Mouse (Mus musculus): ENCODE measurements at regions not wholly inside any gene's neighbourhood (a gene's known extent, or its start where the extent isn't known, plus 50 kb on each side); places are given as distances from the start of the nearest gene placed in this dataset.
"Not testable (repeated sequence)": the region's sequence is repeated elsewhere in the genome, so short reads cannot be mapped to it uniquely, and the experiment has no call there.

GRCm38 (mm10) chr9:23651300-23651699, 428.4 kb downstream of the Bmper start:
- DNase-seq (ENCODE audit: low spot score in 2 of 2): no peak
- intact Hi-C loops (cut with DNase I): no loop called here

GRCm38 (mm10) chr9:23653086-23653485, 430.2 kb downstream of the Bmper start:
- no peak for DNase-seq (ENCODE audit: low spot score in 2 of 2)
- intact Hi-C loops (cut with DNase I): no loop called here

- intact Hi-C loops (cut with DNase I): no loop called here
- DNase-seq (ENCODE audit: low spot score in 2 of 2): no peak
Measured at GRCm38 (mm10) chr9:23654777-23655176, 431.9 kb downstream of the Bmper start.

- peak in 1 of 2 experiments; percentile 15 for DNase-seq (ENCODE audit: low spot score in 2 of 2)
- intact Hi-C loops (cut with DNase I): no loop called here
Measured at GRCm38 (mm10) chr9:23665960-23666359, 431.8 kb upstream of the Npsr1 start.

DNA sequence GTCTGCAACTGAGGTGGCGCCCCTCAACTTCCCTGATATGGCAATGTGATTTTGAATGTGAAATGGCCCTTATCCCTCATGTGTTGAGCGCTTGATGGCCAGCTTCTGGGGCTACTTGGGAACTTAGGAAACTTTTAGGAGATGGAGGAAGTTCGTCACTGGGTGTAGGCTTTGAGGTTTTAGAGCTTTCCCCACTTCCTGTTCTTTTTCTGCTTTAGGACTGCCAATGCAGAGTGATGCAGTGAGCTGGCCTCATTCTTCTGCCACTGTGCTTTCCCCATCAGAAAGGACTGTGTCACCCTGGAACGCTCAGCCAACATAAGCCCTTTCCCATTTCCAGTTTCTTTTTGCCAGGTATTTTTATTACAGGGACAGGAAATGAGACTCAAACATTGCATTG, 428.6 kb upstream of the Npsr1 start:
- intact Hi-C loops (cut with DNase I): no loop called here
- DNase-seq (ENCODE audit: low spot score in 2 of 2): no peak

DNA sequence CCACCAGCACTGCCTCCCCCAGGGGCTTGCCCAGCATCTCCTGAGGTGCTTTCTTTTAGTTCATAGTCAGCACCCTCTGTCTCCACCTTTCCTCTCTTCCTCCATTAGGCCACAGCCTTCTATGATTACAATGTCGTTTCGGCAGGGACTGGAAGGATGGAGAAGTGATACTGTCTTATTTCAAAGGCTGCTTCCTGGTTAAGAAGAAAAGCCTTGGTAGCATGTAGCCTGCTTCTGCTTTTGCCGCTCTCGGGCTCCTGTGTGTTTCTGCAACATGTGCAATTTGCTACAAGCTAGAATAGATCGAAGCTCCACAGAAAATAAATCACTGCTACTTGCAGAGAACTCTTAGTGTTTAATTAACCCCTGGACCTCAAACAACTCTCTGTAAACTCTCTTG, 427.2 kb upstream of the Npsr1 start:
- intact Hi-C loops (cut with DNase I): no loop called here
- DNase-seq (ENCODE audit: low spot score in 2 of 2): peak; percentile 9 to 28

DNA sequence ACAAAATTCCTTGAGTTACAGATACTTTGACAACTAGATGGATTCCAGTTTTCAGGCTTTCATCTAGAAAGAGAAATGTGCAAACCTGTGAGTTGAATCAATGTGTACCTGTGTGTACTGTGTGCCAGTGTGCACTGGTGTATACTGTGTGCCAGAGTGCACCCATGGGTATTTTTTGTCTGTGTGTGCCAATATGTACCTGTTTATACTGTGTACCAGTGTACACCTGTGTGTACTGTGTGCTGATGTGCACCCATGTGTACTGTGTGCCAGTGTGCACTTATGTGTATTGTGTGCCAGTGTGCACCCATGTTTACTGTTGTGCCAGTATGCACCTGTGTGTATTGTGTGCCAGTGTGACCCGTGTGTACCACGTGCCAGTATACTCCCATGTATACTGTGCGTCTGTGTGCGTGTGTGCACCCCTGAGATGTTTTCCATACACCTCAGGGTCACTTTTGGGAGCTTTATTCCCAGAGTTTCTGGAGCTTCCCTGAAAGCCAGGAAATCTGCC, 424.4 kb upstream of the Npsr1 start:
- intact Hi-C loops (cut with DNase I): no loop called here
- DNase-seq (ENCODE audit: low spot score in 2 of 2): no peak

DNA sequence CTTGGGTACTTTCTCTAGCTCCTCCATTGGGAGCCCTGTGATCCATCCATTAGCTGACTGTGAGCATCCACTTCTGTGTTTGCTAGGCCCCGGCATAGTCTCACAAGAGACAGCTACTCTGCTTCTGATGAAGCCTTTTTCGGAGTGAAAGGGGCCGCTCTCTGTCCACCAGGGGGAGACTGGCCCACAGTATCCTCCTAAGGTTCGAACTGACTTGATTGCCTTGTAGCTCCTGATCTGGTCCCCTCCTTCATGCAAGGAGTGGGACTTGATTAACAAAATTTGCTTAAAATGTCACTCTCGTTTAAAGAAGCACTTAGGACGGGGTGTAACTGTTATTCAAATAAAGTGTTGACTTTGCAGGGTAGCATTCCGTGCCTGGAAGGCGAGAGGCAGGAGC, 423.0 kb upstream of the Npsr1 start:
- DNase-seq (ENCODE audit: low spot score in 2 of 2): no peak
- intact Hi-C loops (cut with DNase I): no loop called here

DNA sequence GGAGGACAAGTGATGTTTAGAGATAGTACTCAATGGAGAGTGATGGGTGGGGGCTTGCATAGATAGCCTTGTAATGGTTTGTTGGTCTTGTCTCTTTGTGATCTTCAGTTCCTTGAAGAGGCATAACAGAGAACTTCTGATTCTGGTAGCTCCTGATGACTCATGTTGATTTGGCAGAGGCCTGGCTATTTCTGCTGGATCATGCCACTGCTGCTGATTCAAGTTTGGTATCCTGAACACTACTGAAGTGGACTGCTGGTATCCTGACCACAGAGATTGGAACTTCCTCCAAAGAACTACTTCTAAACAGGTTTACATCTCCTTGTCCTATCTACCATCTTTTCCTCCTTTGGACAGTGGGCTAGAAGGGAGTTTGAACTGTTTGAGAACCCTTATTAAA, 408.3 kb upstream of the Npsr1 start:
- no peak for DNase-seq (ENCODE audit: low spot score in 2 of 2)
- intact Hi-C loops (cut with DNase I): no loop called here

GRCm38 (mm10) chr9:23692768-23693441, 404.9 kb upstream of the Npsr1 start:
- intact Hi-C loops (cut with DNase I): no loop called here
- no peak for DNase-seq (ENCODE audit: low spot score in 2 of 2)

GRCm38 (mm10) chr9:23693442-23693829, 404.4 kb upstream of the Npsr1 start:
- intact Hi-C loops (cut with DNase I): no loop called here
- DNase-seq (ENCODE audit: low spot score in 2 of 2): no peak

- intact Hi-C loops (cut with DNase I): no loop called here
- DNase-seq (ENCODE audit: low spot score in 2 of 2): no peak
Measured at GRCm38 (mm10) chr9:23694481-23694880, 403.3 kb upstream of the Npsr1 start.

GRCm38 (mm10) chr9:23700567-23700966, 397.2 kb upstream of the Npsr1 start:
- intact Hi-C loops (cut with DNase I): no loop called here
- DNase-seq (ENCODE audit: low spot score in 2 of 2): no peak

DNA sequence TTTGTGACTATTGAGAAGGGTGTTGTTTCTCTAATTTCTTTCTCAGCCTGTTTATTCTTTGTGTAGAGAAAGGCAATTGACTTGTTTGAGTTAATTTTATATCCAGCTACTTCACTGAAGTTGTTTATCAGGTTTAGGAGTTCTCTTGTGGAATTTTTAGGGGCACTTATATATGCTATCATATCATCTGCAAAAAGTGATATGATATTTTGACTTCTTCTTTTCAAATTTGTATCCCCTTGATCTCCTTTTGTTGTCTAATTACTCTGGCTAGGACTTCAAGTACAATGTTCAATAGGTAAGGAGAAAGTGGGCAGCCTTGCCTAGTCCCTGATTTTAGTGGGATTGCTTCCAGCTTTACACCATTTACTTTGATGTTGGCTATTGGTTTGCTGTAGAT, 380.2 kb upstream of the Npsr1 start:
- intact Hi-C loops (cut with DNase I); DNase-seq (ENCODE audit: low spot score in 2 of 2): not testable (repeated sequence)

DNA sequence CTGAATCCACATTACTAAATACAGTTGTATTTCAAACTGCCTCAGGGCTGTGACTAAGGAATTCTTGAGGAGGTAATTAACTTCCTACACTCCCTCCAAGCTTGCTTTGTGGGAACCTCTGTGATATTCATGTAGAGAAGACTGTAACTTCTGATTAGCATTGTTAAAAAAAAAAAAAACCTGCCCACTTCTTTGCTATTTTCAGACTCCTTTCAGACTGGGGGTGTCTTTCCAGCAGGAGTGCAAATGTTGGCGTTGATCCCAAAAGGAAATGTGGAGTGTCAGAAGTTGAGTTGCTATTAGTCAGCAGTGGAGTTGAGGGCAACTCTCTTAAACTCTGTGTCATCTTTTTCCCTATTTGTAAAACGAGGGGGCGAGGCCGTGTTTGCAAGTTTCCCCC, 369.0 kb upstream of the Npsr1 start:
- intact Hi-C loops (cut with DNase I): no loop called here
- DNase-seq (ENCODE audit: low spot score in 2 of 2): peak; percentile 43 to 49

DNA sequence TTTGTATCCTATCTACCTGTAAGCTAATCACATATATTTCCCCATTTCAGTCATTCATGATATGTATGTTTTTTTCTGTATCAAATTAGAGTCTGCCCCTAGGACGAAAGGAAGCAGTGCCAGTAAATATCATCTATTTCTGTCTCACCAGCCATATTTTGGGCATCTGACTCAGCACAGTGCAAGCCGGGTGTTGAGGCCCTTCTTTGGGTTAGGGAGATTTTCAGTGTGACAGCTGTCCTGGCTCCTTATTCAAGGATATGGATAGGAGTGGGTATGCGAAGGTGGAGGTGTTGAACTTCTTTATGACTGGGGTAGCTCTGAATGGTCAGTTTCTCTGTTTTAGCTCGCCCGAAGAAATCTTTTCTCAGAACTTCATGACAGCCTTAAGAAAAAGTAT, 345.3 kb upstream of the Npsr1 start:
- DNase-seq (ENCODE audit: low spot score in 2 of 2): peak; percentile 3 to 6
- intact Hi-C loops (cut with DNase I): no loop called here

- no peak for DNase-seq (ENCODE audit: low spot score in 2 of 2)
Measured at GRCm38 (mm10) chr9:23786660-23787059, 311.1 kb upstream of the Npsr1 start.

More at GRCm38 (mm10) chr9:23786660-23787059, 311.1 kb upstream of the Npsr1 start:
- intact Hi-C loops (cut with DNase I): no loop called here
